Mouse (Mus musculus) kidney, adult 2 months (tissue): ENCODE data around the gene Lpcat2b.

Experiments used
- CTCF ChIP-seq: fragments of 200-500 bp; conservative IDR thresholded peaks from 2 replicates; pipeline ENCODE4 v1.5.1; 2011; ENCODE audit warnings: low read depth, mild to moderate bottlenecking, control low read depth, low read length, moderate library complexity, mixed read lengths; ENCODE audit not compliant: insufficient read depth, insufficient read length
- POLR2A ChIP-seq: fragments of 200-500 bp; IDR thresholded peaks from one replicate; pipeline ENCODE4 v1.6.1; 2011; ENCODE audit warnings: low read depth, low read length, control low read depth

DNA sequence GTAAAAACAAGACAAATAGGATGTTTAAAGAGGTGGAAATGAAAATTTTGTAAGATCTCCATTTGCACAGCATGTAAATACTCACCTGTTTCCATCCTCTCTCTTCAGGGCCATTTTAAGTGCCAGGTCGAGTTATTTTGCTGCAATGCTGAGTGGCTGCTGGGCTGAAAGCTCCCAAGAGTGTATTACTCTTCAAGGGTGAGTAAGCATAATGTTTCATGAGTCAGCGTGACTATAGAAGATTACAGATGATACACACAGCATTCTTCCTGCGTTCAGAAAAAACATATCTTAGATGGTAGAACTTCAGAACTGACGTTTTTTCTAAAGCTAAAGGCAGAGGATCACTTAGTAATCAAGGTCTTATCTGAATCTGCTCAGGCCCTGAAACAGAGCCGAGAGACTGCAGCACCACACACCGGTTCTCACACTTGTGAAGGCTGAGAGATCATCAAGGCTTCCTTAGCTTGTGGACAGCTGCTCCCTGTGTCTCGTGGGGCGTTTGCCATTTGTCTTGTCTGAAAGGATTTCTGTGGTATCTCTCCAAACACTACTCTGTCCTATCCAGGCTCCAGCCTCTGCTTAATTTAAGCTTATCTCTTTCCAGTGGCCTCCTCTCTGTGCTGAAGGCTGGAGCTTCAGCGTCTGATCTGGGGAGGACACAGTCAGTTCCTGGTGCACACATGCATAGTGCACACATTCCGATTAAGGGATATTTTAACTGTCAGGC, 39.4 kb downstream of the Lpcat2b start:
- TF ChIP-seq CTCF = no peak
- TF ChIP-seq POLR2A = no peak
